Mouse (Mus musculus) CD4-positive naive resting alpha-beta T cell, adult 76 days (primary cell): Measurements from ENCODE around the gene Ambn. TPM values are rescaled to one million over a fixed set of nuclear protein-coding genes. Genes with fewer than 3 reads are reported as not detected.

Experiments used
- total RNA-seq: library from RNA; stranded (reverse); gene quantifications from one replicate; pipeline ENCODE4 v1.2.4, GENCODE M21; 2023

Ambn gene
- not detected for total RNA-seq

DNA sequence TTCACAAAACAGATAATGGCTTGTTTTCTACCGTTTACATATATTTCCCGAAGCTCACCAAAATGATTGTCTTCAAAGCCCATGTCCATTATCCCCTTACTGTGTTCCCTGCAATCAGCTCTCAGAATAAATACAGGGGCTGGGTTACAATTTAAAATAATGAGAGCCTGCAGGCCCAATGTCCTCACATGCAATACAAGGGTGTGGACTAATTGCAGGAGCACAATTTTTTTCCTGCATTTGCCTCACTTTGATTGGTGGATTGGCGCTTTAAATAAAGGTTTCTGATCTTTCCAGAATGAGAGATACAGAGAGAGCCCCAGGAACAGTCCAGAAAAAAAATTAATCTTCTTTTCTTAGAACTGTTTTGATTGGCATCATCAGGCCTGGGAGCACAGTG, at the start of gene Ambn:
TSS of gene Ambn (plus strand) at position 301 of the 400 bp plus-strand sequence.

DNA sequence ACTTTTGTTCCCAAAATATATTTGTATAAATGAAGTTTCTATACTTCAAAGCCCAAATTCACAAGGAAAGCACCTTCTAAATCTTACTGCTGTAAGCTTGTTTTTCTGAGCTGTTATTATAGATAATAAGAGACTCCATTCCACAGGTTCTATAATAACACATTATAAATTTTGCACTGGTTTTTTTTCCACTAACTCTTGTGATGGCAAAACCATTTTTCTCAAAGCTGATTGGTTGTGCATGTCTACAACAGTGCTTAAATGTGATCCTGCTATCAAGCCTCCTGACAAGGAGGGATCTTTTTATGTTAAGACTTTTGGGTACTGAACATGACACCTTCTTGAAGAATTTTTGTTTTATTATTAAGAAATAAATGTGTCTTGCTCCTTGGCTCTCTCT, 31.9 kb downstream of the Ambn start, which contains the start of gene Enam:
TSS of gene Enam (plus strand) at position 301 of the 400 bp plus-strand sequence.

Other genes with a start within 250 kb of the Ambn start
- gene Gm7714, start 187.1 kb upstream of the Ambn start, total RNA-seq: not detected
- not detected for gene Prol1, start 138.7 kb upstream of the Ambn start, total RNA-seq
- not detected for gene Amtn, start 79.9 kb upstream of the Ambn start, total RNA-seq
- not detected for gene Enam, start 32.0 kb downstream of the Ambn start, total RNA-seq
- gene Jchain, start 71.9 kb downstream of the Ambn start, total RNA-seq: 66.4 TPM
- 54.1 TPM for gene Utp3, start 98.5 kb downstream of the Ambn start, total RNA-seq
- 8.8 TPM for gene Rufy3, start 109.0 kb downstream of the Ambn start, total RNA-seq
- gene Grsf1, start 220.2 kb downstream of the Ambn start, total RNA-seq: 39.6 TPM